Mouse (Mus musculus) stomach, embryonic 16.5 days (tissue): ENCODE measurements around the gene 3110040M04Rik. TPM values are rescaled to one million over a fixed set of nuclear protein-coding genes. Genes with fewer than 3 reads are reported as not detected.

Source experiments
- ATAC-seq: fragments of 200-750 bp; cut with Nextera tagmentation; 2 replicates; pipeline ENCODE4 v1.8.0; 2017; ENCODE audit warnings: moderate number of reproducible peaks, moderate TSS enrichment; ENCODE audit not compliant: insufficient read depth, low FRiP score
- H3K27ac ChIP-seq: fragments of 300-500 bp; sonication (generic); 2 replicates; pipeline ENCODE4 v1.5.1; 2014; ENCODE audit warnings: low read length
- H3K27me3 ChIP-seq: fragments of 300-500 bp; sonication (generic); 2 replicates; pipeline ENCODE4 v1.6.1; 2014; ENCODE audit warnings: low read length, control low read depth, mixed read lengths; ENCODE audit not compliant: control insufficient read depth, insufficient read depth
- H3K36me3 ChIP-seq: fragments of 300-500 bp; sonication (generic); 2 replicates; pipeline ENCODE4 v1.6.1; 2014; ENCODE audit warnings: low read length; ENCODE audit not compliant: control insufficient read depth, insufficient read depth
- H3K4me1 ChIP-seq: fragments of 300-500 bp; sonication (generic); 2 replicates; pipeline ENCODE4 v1.6.1; 2014; ENCODE audit warnings: low read length, control low read depth, mixed read lengths; ENCODE audit not compliant: control insufficient read depth, insufficient read depth
- H3K4me2 ChIP-seq: fragments of 300-500 bp; sonication (generic); 2 replicates; pipeline ENCODE4 v1.6.1; 2014; ENCODE audit warnings: low read depth, low read length, mixed read lengths
- H3K4me3 ChIP-seq: fragments of 300-500 bp; sonication (generic); replicated peaks from 2 replicates; pipeline ENCODE4 v1.5.1; 2014; ENCODE audit warnings: mild to moderate bottlenecking, low read length
- H3K9ac ChIP-seq: fragments of 300-500 bp; sonication (generic); 2 replicates; pipeline ENCODE4 v1.6.1; 2014; ENCODE audit warnings: low read length
- H3K9me3 ChIP-seq: fragments of 300-500 bp; sonication (generic); replicated peaks from 2 replicates; pipeline ENCODE4 v1.6.1; 2016; ENCODE audit warnings: low read length, control low read depth; ENCODE audit not compliant: control insufficient read depth
- WGBS: fragments of 180-500 bp; shearing (Covaris S2); extraction: QIAGEN DNeasy Blood & Tissue Kit; methylation state at CpG from one replicate; pipeline ENCODE4 v1.1.7; 2014; 5-methylcytosine and 5-hydroxymethylcytosine counted together
- polyA plus RNA-seq: library from polyadenylated mRNA; unstranded; fragments of >200 nt; fragmentation: Nextera tagmentation; extraction: Ambion mirVana; gene quantifications from 2 replicates; pipeline ENCODE4 v1.2.1, GENCODE M21; 2015

3110040M04Rik gene
- polyA plus RNA-seq, 1 experiment from 2014 or later, result 0.14 TPM

- 58% methylated on average over 1 of the region's 1 CpGs for WGBS
Observed at GRCm38 (mm10) chr1:151223377-151223776, 19.5 kb downstream of the 3110040M04Rik start.

GRCm38 (mm10) chr1:151224536-151224935 is 20.6 kb downstream of the 3110040M04Rik start:
- H3K4me1 ChIP-seq, result no peaks in the 10 kb centered on the region
- 90% methylated on average over 1 of the region's 1 CpGs for WGBS
- H3K9me3 ChIP-seq, result no peaks in the 10 kb centered on the region
- ATAC-seq, result no peak
- no peak overlapping the region for H3K9ac ChIP-seq
- H3K4me3 ChIP-seq, result no peak overlapping the region
- H3K4me2 ChIP-seq, result no peak overlapping the region
- no peaks in the 10 kb centered on the region for H3K36me3 ChIP-seq
- no peaks in the 10 kb centered on the region for H3K27me3 ChIP-seq
- no peak overlapping the region for H3K27ac ChIP-seq

More at GRCm38 (mm10) chr1:151223377-151223776, 19.5 kb downstream of the 3110040M04Rik start:
- no peak overlapping the region for H3K27ac ChIP-seq
- no peak for ATAC-seq
- no peaks in the 10 kb centered on the region for H3K27me3 ChIP-seq
- H3K4me2 ChIP-seq, result no peak overlapping the region
- no peak overlapping the region for H3K9ac ChIP-seq
- H3K4me1 ChIP-seq, result no peaks in the 10 kb centered on the region
- no peaks in the 10 kb centered on the region for H3K9me3 ChIP-seq
- H3K36me3 ChIP-seq, result no peaks in the 10 kb centered on the region
- H3K4me3 ChIP-seq, result no peak overlapping the region

GRCm38 (mm10) chr1:151227506-151227905 is 23.6 kb downstream of the 3110040M04Rik start:
- Histone ChIP-seq H3K9ac (no peak overlapping the region), H3K4me1 (no peaks in the 10 kb centered on the region), H3K27ac (no peak overlapping the region), H3K4me2 (no peak overlapping the region), H3K4me3 (no peak overlapping the region), H3K27me3 (no peaks in the 10 kb centered on the region), H3K36me3 (no peaks in the 10 kb centered on the region), H3K9me3 (no peaks in the 10 kb centered on the region)
- 66% methylated on average over 8 of the region's 8 CpGs for WGBS
- ATAC-seq, result no peak

GRCm38 (mm10) chr1:151228320-151228989 is 24.5 kb downstream of the 3110040M04Rik start:
- Histone ChIP-seq H3K36me3 (no peaks in the 10 kb centered on the region), H3K27ac (no peak overlapping the region), H3K4me1 (no peaks in the 10 kb centered on the region), H3K4me2 (no peak overlapping the region), H3K4me3 (no peak overlapping the region), H3K9me3 (no peaks in the 10 kb centered on the region), H3K9ac (no peak overlapping the region), H3K27me3 (no peaks in the 10 kb centered on the region)
- no peak for ATAC-seq
- 76% methylated on average over 1 of the region's 1 CpGs for WGBS

- WGBS, result 83% methylated on average over 3 of the region's 3 CpGs
- Histone ChIP-seq H3K27me3 (no peaks in the 10 kb centered on the region), H3K36me3 (no peaks in the 10 kb centered on the region), H3K9me3 (no peaks in the 10 kb centered on the region), H3K4me3 (no peak overlapping the region), H3K27ac (no peak overlapping the region), H3K4me1 (no peaks in the 10 kb centered on the region), H3K4me2 (no peak overlapping the region), H3K9ac (no peak overlapping the region)
- no peak for ATAC-seq
Observed at GRCm38 (mm10) chr1:151232346-151232745, 28.4 kb downstream of the 3110040M04Rik start.

- Histone ChIP-seq H3K27me3 (no peaks in the 10 kb centered on the region), H3K4me1 (no peaks in the 10 kb centered on the region), H3K9me3 (no peaks in the 10 kb centered on the region), H3K27ac (no peak overlapping the region), H3K9ac (no peak overlapping the region), H3K4me3 (no peak overlapping the region), H3K36me3 (no peaks in the 10 kb centered on the region), H3K4me2 (no peak overlapping the region)
- whole genome bisulfite sequencing, result 80% methylated on average over 3 of the region's 3 CpGs
- ATAC-seq, result no peak
Observed at GRCm38 (mm10) chr1:151233756-151234155, 29.8 kb downstream of the 3110040M04Rik start.

- no peaks in the 10 kb centered on the region for H3K27me3 ChIP-seq
- H3K27ac ChIP-seq, result no peak overlapping the region
- WGBS, result 45% methylated on average over 2 of the region's 2 CpGs
- H3K9ac ChIP-seq, result no peak overlapping the region
- H3K4me3 ChIP-seq, result no peak overlapping the region
- H3K9me3 ChIP-seq, result 0 out of 2 replicates have a peak, but pooled peaks cover 2% of the 10 kb centered on the region
- no peaks in the 10 kb centered on the region for H3K36me3 ChIP-seq
- no peak for ATAC-seq
- no peak overlapping the region for H3K4me2 ChIP-seq
- no peaks in the 10 kb centered on the region for H3K4me1 ChIP-seq
Observed at GRCm38 (mm10) chr1:151235574-151235973, 31.7 kb downstream of the 3110040M04Rik start.

GRCm38 (mm10) chr1:151236141-151236930 is 32.4 kb downstream of the 3110040M04Rik start:
- Histone ChIP-seq H3K4me1 (no peaks in the 10 kb centered on the region), H3K36me3 (no peaks in the 10 kb centered on the region), H3K4me3 (no peak overlapping the region), H3K9me3 (0 out of 2 replicates have a peak, but pooled peaks cover 2% of the 10 kb centered on the region), H3K27ac (no peak overlapping the region), H3K4me2 (no peak overlapping the region), H3K9ac (no peak overlapping the region), H3K27me3 (no peaks in the 10 kb centered on the region)
- 60% methylated on average over 13 of the region's 13 CpGs for WGBS
- no peak for ATAC-seq

GRCm38 (mm10) chr1:151237780-151238179 is 33.9 kb downstream of the 3110040M04Rik start:
- Histone ChIP-seq H3K36me3 (no peaks in the 10 kb centered on the region), H3K9me3 (0 out of 2 replicates have a peak, but pooled peaks cover 2% of the 10 kb centered on the region), H3K4me1 (no peaks in the 10 kb centered on the region), H3K27ac (no peak overlapping the region), H3K4me3 (no peak overlapping the region), H3K9ac (no peak overlapping the region), H3K27me3 (no peaks in the 10 kb centered on the region), H3K4me2 (no peak overlapping the region)
- no peak for ATAC-seq
- WGBS, result 63% methylated on average over 3 of the region's 3 CpGs
